Mouse (Mus musculus): ENCODE results near the gene Slc5a5.

GRCm38 (mm10) chr8:70872643-70873363, 19.8 kb downstream of the Slc5a5 start:
- TF ChIP-seq POLR2A (IDR thresholded peaks at IDR 0.05; ENCODE audit: insufficient read depth, low read depth, low read length) = no peak
- TF ChIP-seq CTCF (IDR thresholded peaks at IDR 0.05; ENCODE audit: insufficient read depth, low read depth, low read length) = no peak

All from olfactory bulb, adult 2 months (tissue).